Mouse (Mus musculus) heart, embryonic 12.5 days (tissue): ENCODE results near the gene Wnt3. TPM values are rescaled to one million over a fixed set of nuclear protein-coding genes. Genes with fewer than 3 reads are reported as not detected.

ENCODE experiments used
- ATAC-seq: fragments of 200-750 bp; cut with Nextera tagmentation; 2 replicates; pipeline ENCODE4 v1.8.0; 2017; ENCODE audit warnings: moderate TSS enrichment, moderate library complexity; ENCODE audit not compliant: insufficient number of reproducible peaks, low FRiP score
- H3K27ac ChIP-seq: fragments of 300-500 bp; sonication (generic); 2 replicates; pipeline ENCODE4 v1.5.1; 2016; ENCODE audit warnings: mild to moderate bottlenecking, moderate library complexity; ENCODE audit not compliant: poor library complexity, severe bottlenecking
- H3K27me3 ChIP-seq: fragments of 300-500 bp; sonication (generic); replicated peaks from 2 replicates; pipeline ENCODE4 v1.6.1; 2016; ENCODE audit warnings: mild to moderate bottlenecking, moderate library complexity
- H3K36me3 ChIP-seq: fragments of 300-500 bp; sonication (generic); 2 replicates; pipeline ENCODE4 v1.6.1; 2016; ENCODE audit warnings: mild to moderate bottlenecking, moderate library complexity
- H3K4me1 ChIP-seq: fragments of 300-500 bp; sonication (generic); replicated peaks from 2 replicates; pipeline ENCODE4 v1.6.1; 2016; ENCODE audit warnings: mild to moderate bottlenecking
- H3K4me2 ChIP-seq: fragments of 300-500 bp; sonication (generic); 2 replicates; pipeline ENCODE4 v1.6.1; 2016; ENCODE audit warnings: mild to moderate bottlenecking, moderate library complexity
- H3K4me3 ChIP-seq: fragments of 300-500 bp; sonication (generic); 2 replicates; pipeline ENCODE4 v1.5.1; 2016; ENCODE audit warnings: mild to moderate bottlenecking
- H3K9ac ChIP-seq: fragments of 300-500 bp; sonication (generic); 2 replicates; pipeline ENCODE4 v1.6.1; 2016; ENCODE audit warnings: mild to moderate bottlenecking, moderate library complexity
- H3K9me3 ChIP-seq: fragments of 300-500 bp; sonication (generic); replicated peaks from 2 replicates; pipeline ENCODE4 v1.6.1; 2016; ENCODE audit warnings: mild to moderate bottlenecking, moderate library complexity
- WGBS: fragments of 180-500 bp; shearing (Covaris S2); methylation state at CpG from one replicate; pipeline ENCODE4 v1.1.7; 2016; 5-methylcytosine and 5-hydroxymethylcytosine counted together
- polyA plus RNA-seq: library from polyadenylated mRNA; unstranded; fragments of >200 nt; fragmentation: Nextera tagmentation; extraction: Ambion mirVana; gene quantifications from 2 replicates; pipeline ENCODE4 v1.2.1, GENCODE M21; 2016

Wnt3 gene
- polyA plus RNA-seq, 1 experiment from 2014 or later = 0.23 TPM

GRCm38 (mm10) chr11:103815986-103816385, 42.0 kb downstream of the Wnt3 start:
- no peak overlapping the region for H3K27ac ChIP-seq
- H3K9ac ChIP-seq = no peak overlapping the region
- no peak overlapping the region for H3K4me3 ChIP-seq
- peaks cover 40% of the 10 kb centered on the region for H3K27me3 ChIP-seq
- WGBS = 56% methylated on average over 13 of the region's 13 CpGs
- peaks cover 11% of the 10 kb centered on the region for H3K4me1 ChIP-seq
- H3K4me2 ChIP-seq = no peak overlapping the region
- H3K9me3 ChIP-seq = no peaks in the 10 kb centered on the region
- no peaks in the 10 kb centered on the region for H3K36me3 ChIP-seq
- ATAC-seq = no peak

- Histone ChIP-seq H3K27ac (no peak overlapping the region), H3K4me2 (no peak overlapping the region), H3K4me1 (peaks cover 11% of the 10 kb centered on the region), H3K4me3 (no peak overlapping the region), H3K36me3 (peaks cover 3% of the 10 kb centered on the region; the same call in 1 of the 2 replicates), H3K27me3 (peaks cover 33% of the 10 kb centered on the region), H3K9ac (no peak overlapping the region), H3K9me3 (no peaks in the 10 kb centered on the region)
- 77% methylated on average over 8 of the region's 8 CpGs for WGBS
- ATAC-seq = no peak
Measured at GRCm38 (mm10) chr11:103816719-103817118, 42.8 kb downstream of the Wnt3 start.

GRCm38 (mm10) chr11:103827201-103827600, 53.3 kb downstream of the Wnt3 start:
- Histone ChIP-seq H3K27me3 (no peaks in the 10 kb centered on the region), H3K9ac (no peak overlapping the region), H3K27ac (no peak overlapping the region), H3K4me1 (0 out of 2 replicates have a peak, but pooled peaks cover 3% of the 10 kb centered on the region), H3K4me2 (no peak overlapping the region), H3K9me3 (no peaks in the 10 kb centered on the region), H3K4me3 (no peak overlapping the region), H3K36me3 (peaks cover 52% of the 10 kb centered on the region)
- no peak for ATAC-seq
- WGBS = 88% methylated on average over 6 of the region's 6 CpGs

GRCm38 (mm10) chr11:103828866-103829265, 54.9 kb downstream of the Wnt3 start:
- no peak overlapping the region for H3K4me3 ChIP-seq
- no peak overlapping the region for H3K27ac ChIP-seq
- 83% methylated on average over 7 of the region's 7 CpGs for WGBS
- H3K27me3 ChIP-seq = no peaks in the 10 kb centered on the region
- H3K9me3 ChIP-seq = no peaks in the 10 kb centered on the region
- H3K4me2 ChIP-seq = no peak overlapping the region
- no peak overlapping the region for H3K9ac ChIP-seq
- ATAC-seq = no peak
- H3K4me1 ChIP-seq = 0 out of 2 replicates have a peak, but pooled peaks cover 3% of the 10 kb centered on the region
- H3K36me3 ChIP-seq = peaks cover 36% of the 10 kb centered on the region

GRCm38 (mm10) chr11:103829956-103830355, 56.0 kb downstream of the Wnt3 start:
- ATAC-seq = no peak
- whole genome bisulfite sequencing = 45% methylated on average over 4 of the region's 4 CpGs
- Histone ChIP-seq H3K27ac (no peak overlapping the region), H3K4me2 (no peak overlapping the region), H3K4me3 (no peak overlapping the region), H3K9me3 (no peaks in the 10 kb centered on the region), H3K36me3 (peaks cover 30% of the 10 kb centered on the region), H3K4me1 (0 out of 2 replicates have a peak, but pooled peaks cover 3% of the 10 kb centered on the region), H3K9ac (no peak overlapping the region), H3K27me3 (no peaks in the 10 kb centered on the region)

- Histone ChIP-seq H3K27ac (no peak overlapping the region), H3K27me3 (no peaks in the 10 kb centered on the region), H3K36me3 (peaks cover 26% of the 10 kb centered on the region), H3K4me1 (0 out of 2 replicates have a peak, but pooled peaks cover 3% of the 10 kb centered on the region), H3K9me3 (no peaks in the 10 kb centered on the region), H3K4me2 (no peak overlapping the region), H3K4me3 (no peak overlapping the region), H3K9ac (no peak overlapping the region)
- 91% methylated on average over 9 of the region's 9 CpGs for WGBS
- ATAC-seq = no peak
Measured at GRCm38 (mm10) chr11:103830476-103830875, 56.5 kb downstream of the Wnt3 start.

GRCm38 (mm10) chr11:103831766-103832165, 57.8 kb downstream of the Wnt3 start:
- Histone ChIP-seq H3K9me3 (no peaks in the 10 kb centered on the region), H3K27ac (no peak overlapping the region), H3K36me3 (peaks cover 18% of the 10 kb centered on the region), H3K27me3 (no peaks in the 10 kb centered on the region), H3K4me1 (0 out of 2 replicates have a peak, but pooled peaks cover 3% of the 10 kb centered on the region), H3K4me3 (no peak overlapping the region), H3K9ac (no peak overlapping the region), H3K4me2 (no peak overlapping the region)
- no peak for ATAC-seq
- WGBS = 81% methylated on average over 3 of the region's 3 CpGs

- Histone ChIP-seq H3K9me3 (no peaks in the 10 kb centered on the region), H3K27ac (no peak overlapping the region), H3K4me1 (0 out of 2 replicates have a peak, but pooled peaks cover 3% of the 10 kb centered on the region), H3K9ac (no peak overlapping the region), H3K36me3 (peaks cover 12% of the 10 kb centered on the region), H3K4me2 (no peak overlapping the region), H3K27me3 (no peaks in the 10 kb centered on the region), H3K4me3 (no peak overlapping the region)
- no peak for ATAC-seq
- WGBS = 81% methylated on average over 4 of the region's 4 CpGs
Measured at GRCm38 (mm10) chr11:103832331-103832730, 58.4 kb downstream of the Wnt3 start.

GRCm38 (mm10) chr11:103838955-103839354, 65.0 kb downstream of the Wnt3 start:
- WGBS = 79% methylated on average over 2 of the region's 2 CpGs
- H3K27ac ChIP-seq = no peak overlapping the region
- H3K27me3 ChIP-seq = 0 out of 2 replicates have a peak, but pooled peaks cover 5% of the 10 kb centered on the region
- ATAC-seq = no peak
- H3K9ac ChIP-seq = no peak overlapping the region
- peaks cover 6% of the 10 kb centered on the region; the same call in 1 of the 2 replicates for H3K36me3 ChIP-seq
- no peak overlapping the region for H3K4me2 ChIP-seq
- H3K4me3 ChIP-seq = no peak overlapping the region
- 0 out of 2 replicates have a peak, but pooled peaks cover 3% of the 10 kb centered on the region for H3K9me3 ChIP-seq
- peaks cover 4% of the 10 kb centered on the region for H3K4me1 ChIP-seq

GRCm38 (mm10) chr11:103840834-103841233, 66.9 kb downstream of the Wnt3 start:
- H3K27me3 ChIP-seq = 0 out of 2 replicates have a peak, but pooled peaks cover 5% of the 10 kb centered on the region
- 0 out of 2 replicates have a peak, but pooled peaks cover 3% of the 10 kb centered on the region for H3K9me3 ChIP-seq
- 20% methylated on average over 11 of the region's 11 CpGs for WGBS
- H3K9ac ChIP-seq = no peak overlapping the region
- no peak for ATAC-seq
- no peak overlapping the region for H3K4me3 ChIP-seq
- H3K4me1 ChIP-seq = peaks cover 4% of the 10 kb centered on the region
- peaks cover 8% of the 10 kb centered on the region; the same call in 1 of the 2 replicates for H3K36me3 ChIP-seq
- no peak overlapping the region for H3K27ac ChIP-seq
- peak overlapping the region; percentile 12; the same call in 1 of the 2 replicates for H3K4me2 ChIP-seq

- H3K4me3 ChIP-seq = no peak overlapping the region
- no peak overlapping the region for H3K27ac ChIP-seq
- H3K4me1 ChIP-seq = peaks cover 12% of the 10 kb centered on the region
- ATAC-seq = no peak
- no peak overlapping the region for H3K4me2 ChIP-seq
- no peak overlapping the region for H3K9ac ChIP-seq
- H3K9me3 ChIP-seq = no peaks in the 10 kb centered on the region
- H3K27me3 ChIP-seq = no peaks in the 10 kb centered on the region
- WGBS = 87% methylated on average over 11 of the region's 11 CpGs
- H3K36me3 ChIP-seq = peaks cover 10% of the 10 kb centered on the region; the same call in 1 of the 2 replicates
Measured at GRCm38 (mm10) chr11:103848287-103848686, 74.3 kb downstream of the Wnt3 start.
